Mouse (Mus musculus) liver, embryonic 15.5 days (tissue): Measurements from ENCODE around the gene Tnfrsf9. TPM values are rescaled to one million over a fixed set of nuclear protein-coding genes. Genes with fewer than 3 reads are reported as not detected.

Experiments used
- polyA plus RNA-seq: library from polyadenylated mRNA; unstranded; fragments of >200 nt; fragmentation: Nextera tagmentation; extraction: Ambion mirVana; gene quantifications from 2 replicates; pipeline ENCODE4 v1.2.1, GENCODE M21; 2015

The Tnfrsf9 gene
- polyA plus RNA-seq, 1 experiment from 2014 or later: 0.13 TPM

Other genes with a start within 250 kb of the Tnfrsf9 start
- gene Errfi1, start 60.6 kb upstream of the Tnfrsf9 start, polyA plus RNA-seq: 40.1 and 41.3 TPM in 2 replicates
- 198 and 203 TPM in 2 replicates for gene Park7, start 125 bp upstream of the Tnfrsf9 start, polyA plus RNA-seq
- gene Uts2, start 82.5 kb downstream of the Tnfrsf9 start, polyA plus RNA-seq: not detected in 2 replicates
- gene Per3, start 130.1 kb downstream of the Tnfrsf9 start, polyA plus RNA-seq: 2.7 and 2.9 TPM in 2 replicates
- gene Vamp3, start 143.4 kb downstream of the Tnfrsf9 start, polyA plus RNA-seq: 34.1 and 35.1 TPM in 2 replicates
- not detected in 2 replicates for gene Gm13090, start 175.0 kb downstream of the Tnfrsf9 start, polyA plus RNA-seq